Mouse (Mus musculus) limb, embryonic 15.5 days (tissue): ENCODE data around the gene Klk1b26. TPM values are rescaled to one million over a fixed set of nuclear protein-coding genes. Genes with fewer than 3 reads are reported as not detected.

Source experiments
- polyA plus RNA-seq: library from polyadenylated mRNA; unstranded; fragments of >200 nt; fragmentation: Nextera tagmentation; extraction: Ambion mirVana; gene quantifications from 2 replicates; pipeline ENCODE4 v1.2.1, GENCODE M21; 2015

Gene Klk1b26
- polyA plus RNA-seq, 1 experiment from 2014 or later, result 0.31 TPM

Other genes starting within 250 kb of the Klk1b26 start
- 0.22 and 0.32 TPM in 2 replicates for gene Klk12, start 243.3 kb upstream of the Klk1b26 start, polyA plus RNA-seq
- 20.2 and 22.0 TPM in 2 replicates for gene Klk11, start 237.6 kb upstream of the Klk1b26 start, polyA plus RNA-seq
- gene Klk10, start 231.1 kb upstream of the Klk1b26 start, polyA plus RNA-seq, result 38.4 and 45.0 TPM in 2 replicates
- gene Klk9, start 220.3 kb upstream of the Klk1b26 start, polyA plus RNA-seq, result 1.5 TPM in 2 replicates
- 60.6 and 64.4 TPM in 2 replicates for gene Klk8, start 214.6 kb upstream of the Klk1b26 start, polyA plus RNA-seq
- gene Klk7, start 200.9 kb upstream of the Klk1b26 start, polyA plus RNA-seq, result 6.7 and 13.4 TPM in 2 replicates
- 0.13 and 0.25 TPM in 2 replicates for gene Klk6, start 187.7 kb upstream of the Klk1b26 start, polyA plus RNA-seq
- gene Klk5, start 170.2 kb upstream of the Klk1b26 start, polyA plus RNA-seq, result 18.1 and 25.3 TPM in 2 replicates
- 0.14 TPM in 1 of 2 replicates, not detected in the other for gene Klk4, start 131.0 kb upstream of the Klk1b26 start, polyA plus RNA-seq
- not detected in 2 replicates for gene Klk15, start 78.4 kb upstream of the Klk1b26 start, polyA plus RNA-seq
- not detected in 2 replicates for gene Klk1b8, start 61.5 kb upstream of the Klk1b26 start, polyA plus RNA-seq
- gene Klk1b1, start 45.4 kb upstream of the Klk1b26 start, polyA plus RNA-seq, result not detected in 2 replicates
- not detected in 2 replicates for gene Klk1b9, start 36.1 kb upstream of the Klk1b26 start, polyA plus RNA-seq
- not detected in 2 replicates for gene Klk1b11, start 16.3 kb upstream of the Klk1b26 start, polyA plus RNA-seq
- not detected in 2 replicates for gene Klk1b27, start 40.1 kb downstream of the Klk1b26 start, polyA plus RNA-seq
- gene Klk1b21, start 90.2 kb downstream of the Klk1b26 start, polyA plus RNA-seq, result not detected in 2 replicates
- gene Klk1b22, start 100.5 kb downstream of the Klk1b26 start, polyA plus RNA-seq, result not detected in 2 replicates
- not detected in 2 replicates for gene Klk1b16, start 124.6 kb downstream of the Klk1b26 start, polyA plus RNA-seq
- not detected in 2 replicates for gene Klk1b24, start 176.1 kb downstream of the Klk1b26 start, polyA plus RNA-seq
- gene Klk1b3, start 186.0 kb downstream of the Klk1b26 start, polyA plus RNA-seq, result not detected in 2 replicates
- gene Klk1b4, start 195.3 kb downstream of the Klk1b26 start, polyA plus RNA-seq, result not detected in 2 replicates
- not detected in 2 replicates for gene Klk1b5, start 203.8 kb downstream of the Klk1b26 start, polyA plus RNA-seq
- gene Klk1, start 213.2 kb downstream of the Klk1b26 start, polyA plus RNA-seq, result 0.20 TPM in 1 of 2 replicates, not detected in the other
- gene Gm36864, start 224.0 kb downstream of the Klk1b26 start, polyA plus RNA-seq, result not detected in 2 replicates
- gene 1700028J19Rik, start 234.5 kb downstream of the Klk1b26 start, polyA plus RNA-seq, result 0.51 and 1.0 TPM in 2 replicates
- gene 2410002F23Rik, start 234.6 kb downstream of the Klk1b26 start, polyA plus RNA-seq, result 163 and 183 TPM in 2 replicates
- 0.33 and 0.83 TPM in 2 replicates for gene Acp4, start 245.2 kb downstream of the Klk1b26 start, polyA plus RNA-seq
- not detected in 2 replicates for gene Gm15517, start 249.3 kb downstream of the Klk1b26 start, polyA plus RNA-seq